Mouse (Mus musculus): Measurements from ENCODE around the gene Znhit1. TPM values are rescaled to one million over a fixed set of nuclear protein-coding genes. Genes with fewer than 3 reads are reported as not detected.

The Znhit1 gene
- polyA plus RNA-seq, 1 experiment from 2014 or later = 80.6 TPM

DNA sequence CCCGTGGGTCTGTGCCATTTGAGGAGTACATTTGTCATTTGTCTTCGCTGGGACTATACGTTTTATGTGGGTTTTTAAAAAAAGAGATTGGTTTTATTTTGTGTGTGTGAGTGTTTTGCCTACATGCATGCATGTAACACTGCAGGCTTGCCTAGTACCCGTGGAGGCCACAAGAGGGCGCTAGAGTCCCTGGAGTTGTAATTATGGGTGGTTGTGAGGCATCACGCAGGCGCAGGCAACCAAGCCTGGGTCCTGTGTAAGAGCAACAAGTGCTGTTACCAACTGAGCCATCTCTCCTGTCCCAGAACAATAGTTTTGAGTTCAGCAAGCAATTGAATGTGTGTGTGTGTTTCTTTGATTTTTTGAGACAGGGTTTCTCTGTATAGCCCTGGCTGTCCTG, 48.5 kb downstream of the Znhit1 start:
- Histone ChIP-seq H3K4me1 (ENCODE audit: control insufficient read depth, insufficient read depth, low read length) (no peaks in the 10 kb centered on the region), H3K27ac (ENCODE audit: low read depth, low read length) (no peak overlapping the region), H3K9me3 (ENCODE audit: control insufficient read depth, low read length) (no peaks in the 10 kb centered on the region), H3K27me3 (ENCODE audit: control insufficient read depth, insufficient read depth, low read length) (no peaks in the 10 kb centered on the region), H3K4me3 (ENCODE audit: low read length) (no peak overlapping the region), H3K4me2 (replicated peaks; ENCODE audit: low read depth, low read length) (no peak overlapping the region), H3K36me3 (ENCODE audit: control insufficient read depth, insufficient read depth, low read length) (no peaks in the 10 kb centered on the region), H3K9ac (ENCODE audit: low read depth, low read length) (no peak overlapping the region)
- 69% methylated on average over 7 of the region's 7 CpGs for WGBS
- ATAC-seq (ENCODE audit: low FRiP score, low TSS enrichment) = no peak

DNA sequence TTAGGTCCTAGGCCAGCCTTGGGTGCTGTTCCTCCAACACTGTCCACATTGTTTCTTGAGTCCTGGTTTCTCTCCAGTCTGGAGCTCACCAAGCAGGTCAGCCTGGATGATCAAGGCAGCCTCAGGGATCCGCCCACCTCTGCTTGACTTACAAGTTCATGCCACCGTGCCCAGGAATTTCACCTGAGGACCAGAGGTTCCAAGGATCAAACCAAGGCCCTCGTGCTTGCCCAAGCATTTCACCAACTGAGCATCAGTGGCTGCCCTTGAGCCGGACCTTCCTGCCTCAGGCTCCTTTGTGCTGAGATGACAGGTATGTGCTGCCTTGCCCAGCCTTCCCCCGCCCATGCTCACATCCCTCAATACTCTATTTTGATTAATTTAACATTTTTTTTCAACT, 50.2 kb downstream of the Znhit1 start:
- no peaks in the 10 kb centered on the region for H3K36me3 ChIP-seq (ENCODE audit: control insufficient read depth, insufficient read depth, low read length)
- ATAC-seq (ENCODE audit: low FRiP score, low TSS enrichment) = no peak
- H3K9me3 ChIP-seq (ENCODE audit: control insufficient read depth, low read length) = no peaks in the 10 kb centered on the region
- no peaks in the 10 kb centered on the region for H3K4me1 ChIP-seq (ENCODE audit: control insufficient read depth, insufficient read depth, low read length)
- H3K4me2 ChIP-seq (replicated peaks; ENCODE audit: low read depth, low read length) = no peak overlapping the region
- H3K4me3 ChIP-seq (ENCODE audit: low read length) = no peak overlapping the region
- 73% methylated on average over 5 of the region's 5 CpGs for WGBS
- H3K9ac ChIP-seq (ENCODE audit: low read depth, low read length) = no peak overlapping the region
- no peak overlapping the region for H3K27ac ChIP-seq (ENCODE audit: low read depth, low read length)
- no peaks in the 10 kb centered on the region for H3K27me3 ChIP-seq (ENCODE audit: control insufficient read depth, insufficient read depth, low read length)

- no peak overlapping the region for H3K9ac ChIP-seq (ENCODE audit: low read depth, low read length)
- no peaks in the 10 kb centered on the region for H3K4me1 ChIP-seq (ENCODE audit: control insufficient read depth, insufficient read depth, low read length)
- H3K36me3 ChIP-seq (ENCODE audit: control insufficient read depth, insufficient read depth, low read length) = no peaks in the 10 kb centered on the region
- ATAC-seq (ENCODE audit: low FRiP score, low TSS enrichment) = no peak
- 80% methylated on average over 6 of the region's 6 CpGs for whole genome bisulfite sequencing
- no peaks in the 10 kb centered on the region for H3K27me3 ChIP-seq (ENCODE audit: control insufficient read depth, insufficient read depth, low read length)
- no peak overlapping the region for H3K27ac ChIP-seq (ENCODE audit: low read depth, low read length)
- H3K9me3 ChIP-seq (ENCODE audit: control insufficient read depth, low read length) = no peaks in the 10 kb centered on the region
- no peak overlapping the region for H3K4me2 ChIP-seq (replicated peaks; ENCODE audit: low read depth, low read length)
- H3K4me3 ChIP-seq (ENCODE audit: low read length) = no peak overlapping the region
These were observed 51.1 kb downstream of the Znhit1 start for GRCm38 (mm10) chr5:136936750-136937149.

DNA sequence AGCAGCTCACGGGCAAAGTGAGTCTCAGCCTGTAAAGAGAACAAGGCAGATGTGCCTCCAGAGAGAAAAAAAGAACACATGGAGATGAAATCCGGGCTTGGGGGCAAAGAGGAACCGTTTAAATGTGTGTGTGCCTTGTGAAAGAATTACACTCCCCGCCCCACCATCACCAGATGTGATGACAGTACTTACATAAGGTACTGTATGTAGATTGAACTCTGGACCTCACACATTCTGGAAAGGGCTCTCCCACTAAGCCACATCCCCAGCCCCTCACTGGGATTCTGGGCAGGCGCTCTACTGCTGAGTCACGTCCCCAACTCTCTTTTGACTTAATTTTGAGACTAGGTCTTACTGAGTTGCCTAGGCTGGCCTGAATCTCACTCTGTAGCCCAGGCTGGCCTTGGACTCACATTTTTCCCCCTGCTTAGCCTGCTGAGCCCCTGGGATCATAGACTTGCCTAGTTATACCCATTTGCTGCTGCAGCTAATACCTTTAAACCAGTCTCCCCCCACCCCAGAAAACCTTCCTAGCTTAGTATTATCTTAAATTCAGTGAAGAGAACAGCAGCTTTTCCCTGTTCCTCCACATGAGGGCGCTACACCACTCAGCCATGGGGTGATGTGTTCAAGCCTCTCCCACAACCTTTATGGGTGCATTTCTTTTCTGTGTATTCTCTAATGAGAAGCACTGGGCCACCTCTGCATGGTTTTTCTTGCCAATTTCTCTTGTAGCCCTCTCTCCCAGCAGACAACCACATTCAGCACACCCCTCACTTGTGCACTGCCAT, 51.7 kb downstream of the Znhit1 start:
- no peaks in the 10 kb centered on the region for H3K9me3 ChIP-seq (ENCODE audit: control insufficient read depth, low read length)
- no peak overlapping the region for H3K4me3 ChIP-seq (ENCODE audit: low read length)
- H3K4me1 ChIP-seq (ENCODE audit: control insufficient read depth, insufficient read depth, low read length) = no peaks in the 10 kb centered on the region
- no peak overlapping the region for H3K27ac ChIP-seq (ENCODE audit: low read depth, low read length)
- WGBS = 70% methylated on average over 7 of the region's 7 CpGs
- H3K36me3 ChIP-seq (ENCODE audit: control insufficient read depth, insufficient read depth, low read length) = no peaks in the 10 kb centered on the region
- no peaks in the 10 kb centered on the region for H3K27me3 ChIP-seq (ENCODE audit: control insufficient read depth, insufficient read depth, low read length)
- no peak overlapping the region for H3K4me2 ChIP-seq (replicated peaks; ENCODE audit: low read depth, low read length)
- H3K9ac ChIP-seq (ENCODE audit: low read depth, low read length) = no peak overlapping the region
- ATAC-seq (ENCODE audit: low FRiP score, low TSS enrichment) = no peak

DNA sequence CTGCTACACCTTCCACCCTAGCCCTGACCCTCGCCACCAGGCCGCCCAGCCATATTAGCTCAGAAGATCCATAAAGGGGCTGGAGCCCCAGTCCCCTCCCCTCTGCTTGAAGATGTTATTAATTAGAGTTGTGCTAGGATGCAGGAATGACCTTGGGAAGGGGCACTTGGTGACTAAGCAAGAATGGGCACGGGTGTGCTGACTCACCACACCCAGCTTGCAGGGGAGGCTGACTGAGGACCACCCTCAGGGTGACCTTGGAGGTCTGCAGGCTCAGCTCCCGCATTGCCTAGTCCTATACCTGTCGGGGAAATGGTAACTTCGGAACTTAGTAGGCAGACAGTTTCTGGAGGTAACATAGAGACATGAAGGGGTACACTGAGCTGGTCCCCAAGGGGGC, 53.9 kb downstream of the Znhit1 start:
- Histone ChIP-seq H3K4me3 (ENCODE audit: low read length) (no peak overlapping the region), H3K4me2 (replicated peaks; ENCODE audit: low read depth, low read length) (no peak overlapping the region), H3K27ac (ENCODE audit: low read depth, low read length) (no peak overlapping the region), H3K4me1 (ENCODE audit: control insufficient read depth, insufficient read depth, low read length) (no peaks in the 10 kb centered on the region), H3K27me3 (ENCODE audit: control insufficient read depth, insufficient read depth, low read length) (no peaks in the 10 kb centered on the region), H3K36me3 (ENCODE audit: control insufficient read depth, insufficient read depth, low read length) (no peaks in the 10 kb centered on the region; the same call in 1 of the 2 replicates), H3K9ac (ENCODE audit: low read depth, low read length) (no peak overlapping the region), H3K9me3 (ENCODE audit: control insufficient read depth, low read length) (no peaks in the 10 kb centered on the region)
- 86% methylated on average over 6 of the region's 6 CpGs for WGBS
- ATAC-seq (ENCODE audit: low FRiP score, low TSS enrichment) = no peak

DNA sequence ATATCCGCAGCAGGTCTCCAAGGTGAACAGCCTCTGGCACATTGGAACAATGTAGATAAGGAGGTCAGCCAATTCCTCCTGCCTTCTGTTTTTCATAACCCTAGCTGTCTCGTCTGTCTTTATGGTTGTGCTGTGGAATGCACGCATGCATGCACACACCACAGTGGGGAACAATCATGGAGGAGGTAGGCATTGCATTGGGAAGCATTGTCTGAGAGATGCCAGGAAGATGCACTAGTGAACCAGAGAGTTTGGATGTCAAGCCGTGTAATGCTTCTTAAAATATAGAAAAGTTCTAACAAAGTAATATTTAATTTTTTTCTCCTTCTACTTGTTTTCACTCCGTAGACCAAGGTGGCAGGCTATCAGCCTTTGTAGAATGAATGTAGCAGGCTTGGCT, 54.9 kb downstream of the Znhit1 start:
- no peak overlapping the region for H3K27ac ChIP-seq (ENCODE audit: low read depth, low read length)
- no peaks in the 10 kb centered on the region for H3K27me3 ChIP-seq (ENCODE audit: control insufficient read depth, insufficient read depth, low read length)
- H3K4me3 ChIP-seq (ENCODE audit: low read length) = no peak overlapping the region
- no peaks in the 10 kb centered on the region for H3K4me1 ChIP-seq (ENCODE audit: control insufficient read depth, insufficient read depth, low read length)
- no peak for ATAC-seq (ENCODE audit: low FRiP score, low TSS enrichment)
- WGBS = 82% methylated on average over 5 of the region's 5 CpGs
- no peaks in the 10 kb centered on the region for H3K9me3 ChIP-seq (ENCODE audit: control insufficient read depth, low read length)
- H3K9ac ChIP-seq (ENCODE audit: low read depth, low read length) = no peak overlapping the region
- H3K36me3 ChIP-seq (ENCODE audit: control insufficient read depth, insufficient read depth, low read length) = no peaks in the 10 kb centered on the region; the same call in 1 of the 2 replicates
- no peak overlapping the region for H3K4me2 ChIP-seq (replicated peaks; ENCODE audit: low read depth, low read length)

MicroRNA genes within 50 kb of the gene (microRNA counts, 519-probe panel; counts per million panel counts)
- microRNA mmu-miR-702 = not detected

Small RNA genes lying within 50 kb of the gene (microRNA-seq; reads per million reads assigned to microRNA genes)
- 34.7 reads per million, percentile 42 among the genes with 10 or more reads in this experiment for gene Mir702

Other genes starting within 250 kb of the Znhit1 start
- gene Col26a1, start 104.8 kb downstream of the Znhit1 start, polyA plus RNA-seq (2014; fragmentation: Nextera tagmentation; extraction: Ambion mirVana) = 37.5 and 44.0 TPM in 2 replicates
- gene Ift22, start 79.9 kb downstream of the Znhit1 start, polyA plus RNA-seq (2014; fragmentation: Nextera tagmentation; extraction: Ambion mirVana) = 85.0 and 86.7 TPM in 2 replicates
- 333 and 398 TPM in 2 replicates for gene Fis1, start 34.7 kb downstream of the Znhit1 start, polyA plus RNA-seq (2014; fragmentation: Nextera tagmentation; extraction: Ambion mirVana)
- 1.5 and 1.7 TPM in 2 replicates for gene Cldn15, start 21.4 kb downstream of the Znhit1 start, polyA plus RNA-seq (2014; fragmentation: Nextera tagmentation; extraction: Ambion mirVana)
- 28.5 and 41.4 TPM in 2 replicates for gene Plod3, start 1.0 kb downstream of the Znhit1 start, polyA plus RNA-seq (2014; fragmentation: Nextera tagmentation; extraction: Ambion mirVana)
- 0.16 and 0.36 TPM in 2 replicates for gene Vgf, start 38.4 kb upstream of the Znhit1 start, polyA plus RNA-seq (2014; fragmentation: Nextera tagmentation; extraction: Ambion mirVana)
- 145 and 152 TPM in 2 replicates for gene Ap1s1, start 58.1 kb upstream of the Znhit1 start, polyA plus RNA-seq (2014; fragmentation: Nextera tagmentation; extraction: Ambion mirVana)
- gene Serpine1, start 84.2 kb upstream of the Znhit1 start, polyA plus RNA-seq (2014; fragmentation: Nextera tagmentation; extraction: Ambion mirVana) = 0.26 and 0.32 TPM in 2 replicates
- gene Trim56, start 128.2 kb upstream of the Znhit1 start, polyA plus RNA-seq (2014; fragmentation: Nextera tagmentation; extraction: Ambion mirVana) = 9.7 TPM in 2 replicates
- not detected in 2 replicates for gene Muc3, start 161.3 kb upstream of the Znhit1 start, polyA plus RNA-seq (2014; fragmentation: Nextera tagmentation; extraction: Ambion mirVana)
- gene Muc3a, start 224.4 kb upstream of the Znhit1 start, polyA plus RNA-seq (2014; fragmentation: Nextera tagmentation; extraction: Ambion mirVana) = 0.11 and 0.13 TPM in 2 replicates